Mouse (Mus musculus) intestine, embryonic 14.5 days (tissue): Measurements from ENCODE around the gene Map2k1. TPM values are rescaled to one million over a fixed set of nuclear protein-coding genes. Genes with fewer than 3 reads are reported as not detected.
"Not testable (repeated sequence)": the region's sequence is repeated elsewhere in the genome, so short reads cannot be mapped to it uniquely, and the experiment has no call there.

ENCODE experiments used
- ATAC-seq: fragments of 200-750 bp; cut with Nextera tagmentation; replicated peaks from 2 replicates; pipeline ENCODE4 v1.8.0; 2017; ENCODE audit warnings: low read depth, moderate number of reproducible peaks, moderate TSS enrichment, moderate library complexity; ENCODE audit not compliant: low FRiP score, low TSS enrichment
- DNase-seq: peaks from one replicate; pipeline ENCODE4 v3.0.0-alpha.2; 2018; ENCODE audit warnings: low spot score
- H3K27ac ChIP-seq: fragments of 300-500 bp; sonication (generic); 2 replicates; pipeline ENCODE4 v1.5.1; 2014; ENCODE audit warnings: low read depth, mild to moderate bottlenecking, control low read depth
- H3K27me3 ChIP-seq: fragments of 300-500 bp; sonication (generic); replicated peaks from 2 replicates; pipeline ENCODE4 v1.6.1; 2014; ENCODE audit warnings: low read length, control low read depth; ENCODE audit not compliant: control insufficient read depth, insufficient read depth
- H3K36me3 ChIP-seq: fragments of 300-500 bp; sonication (generic); 2 replicates; pipeline ENCODE4 v1.6.1; 2014; ENCODE audit warnings: low read length, control low read depth; ENCODE audit not compliant: control insufficient read depth, insufficient read depth
- H3K4me1 ChIP-seq: fragments of 300-500 bp; sonication (generic); replicated peaks from 2 replicates; pipeline ENCODE4 v1.6.1; 2014; ENCODE audit warnings: low read length, control low read depth, mixed read lengths; ENCODE audit not compliant: control insufficient read depth, insufficient read depth
- H3K4me2 ChIP-seq: fragments of 300-500 bp; sonication (generic); 2 replicates; pipeline ENCODE4 v1.6.1; 2014; ENCODE audit warnings: low read length
- H3K4me3 ChIP-seq: fragments of 300-500 bp; sonication (generic); 2 replicates; pipeline ENCODE4 v1.5.1; 2014; ENCODE audit warnings: low read depth, low read length, control low read depth, mixed read lengths
- H3K9ac ChIP-seq: fragments of 300-500 bp; sonication (generic); 2 replicates; pipeline ENCODE4 v1.6.1; 2014; ENCODE audit warnings: mild to moderate bottlenecking, low read length
- H3K9me3 ChIP-seq: fragments of 300-500 bp; sonication (generic); 2 replicates; pipeline ENCODE4 v1.6.1; 2016; ENCODE audit warnings: low read length, control low read depth; ENCODE audit not compliant: control insufficient read depth
- WGBS: fragments of 180-500 bp; shearing (Covaris S2); extraction: QIAGEN DNeasy Blood & Tissue Kit; methylation state at CpG from one replicate; pipeline ENCODE4 v1.1.7; 2014; 5-methylcytosine and 5-hydroxymethylcytosine counted together
- microRNA-seq: library from miRNA; unstranded; fragments of <30 nt; microRNA quantifications from one replicate; pipeline ENCODE4, GENCODE M21; 2016
- polyA plus RNA-seq: library from polyadenylated mRNA; unstranded; fragments of >200 nt; fragmentation: Nextera tagmentation; extraction: Ambion mirVana; gene quantifications from 2 replicates; pipeline ENCODE4 v1.2.1, GENCODE M21; 2014

Gene Map2k1
- polyA plus RNA-seq, 1 experiment from 2014 or later: 90.9 TPM

DNA sequence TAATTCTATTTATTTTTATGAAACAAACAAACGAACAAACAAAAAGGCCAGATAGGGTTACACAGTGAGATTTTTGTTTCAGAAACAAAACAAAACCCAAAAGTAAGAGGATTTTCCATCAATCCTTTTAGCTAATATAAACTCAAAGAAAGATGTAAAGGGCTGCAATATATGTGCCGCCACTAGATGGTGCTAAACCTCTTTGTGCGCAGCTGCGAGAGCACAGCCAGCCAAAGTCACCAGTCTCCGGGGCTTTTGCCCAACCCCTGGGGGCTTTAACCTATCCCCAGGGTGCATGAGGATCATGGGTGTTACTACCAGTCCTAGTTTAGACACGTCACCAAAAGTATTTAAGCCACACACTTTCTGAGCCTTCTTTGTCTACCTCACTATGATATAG lies 114.5 kb downstream of the Map2k1 start:
- H3K4me2 ChIP-seq, H3K9ac ChIP-seq, H3K4me1 ChIP-seq, H3K9me3 ChIP-seq, H3K4me3 ChIP-seq, H3K27me3 ChIP-seq, ATAC-seq, H3K27ac ChIP-seq: not testable (repeated sequence)
- 6% methylated on average over 6 of the region's 6 CpGs for WGBS
- peaks cover 35% of the 10 kb centered on the region for H3K36me3 ChIP-seq
- DNase-seq: peak; percentile 83

Small RNA genes lying within 50 kb of the gene (microRNA-seq; reads per million reads assigned to microRNA genes)
- gene Gm24106: not detected

Other genes with a start within 250 kb of the Map2k1 start
- 8.5 and 9.3 TPM in 2 replicates for gene Smad6, start 231.6 kb downstream of the Map2k1 start, polyA plus RNA-seq
- not detected in 2 replicates for gene Lctl, start 136.5 kb downstream of the Map2k1 start, polyA plus RNA-seq
- 27.7 and 33.3 TPM in 2 replicates for gene Zwilch, start 80.5 kb downstream of the Map2k1 start, polyA plus RNA-seq
- 1,426 and 1,532 TPM in 2 replicates for gene Rpl4, start 80.3 kb downstream of the Map2k1 start, polyA plus RNA-seq
- 29.2 and 30.2 TPM in 2 replicates for gene Snapc5, start 74.4 kb downstream of the Map2k1 start, polyA plus RNA-seq
- gene Uchl4, start 18.4 kb downstream of the Map2k1 start, polyA plus RNA-seq: 3.7 and 4.2 TPM in 2 replicates
- gene Tipin, start 27.9 kb upstream of the Map2k1 start, polyA plus RNA-seq: 238 and 241 TPM in 2 replicates
- 21.8 and 24.3 TPM in 2 replicates for gene Dis3l, start 87.7 kb upstream of the Map2k1 start, polyA plus RNA-seq
- gene Megf11, start 132.0 kb upstream of the Map2k1 start, polyA plus RNA-seq: 1.1 and 1.4 TPM in 2 replicates